Mouse (Mus musculus) forebrain, embryonic 14.5 days (tissue): ENCODE measurements around the gene Med22. TPM values are rescaled to one million over a fixed set of nuclear protein-coding genes. Genes with fewer than 3 reads are reported as not detected.

ENCODE experiments used
- polyA plus RNA-seq: library from polyadenylated mRNA; unstranded; fragments of >200 nt; fragmentation: Nextera tagmentation; extraction: Ambion mirVana; gene quantifications from 2 replicates; pipeline ENCODE4 v1.2.1, GENCODE M21; 2014

Med22 gene
- polyA plus RNA-seq, 1 experiment from 2014 or later, result 159 TPM

Other genes starting within 250 kb of the Med22 start
- gene Lcn4, start 239.4 kb downstream of the Med22 start, polyA plus RNA-seq, result not detected in 2 replicates
- not detected in 2 replicates for gene Abo, start 45.7 kb downstream of the Med22 start, polyA plus RNA-seq
- 15.4 and 17.2 TPM in 2 replicates for gene Surf6, start 7.8 kb downstream of the Med22 start, polyA plus RNA-seq
- gene Rpl7a, start 87 bp upstream of the Med22 start, polyA plus RNA-seq, result 626 and 738 TPM in 2 replicates
- gene Surf2, start 5.7 kb upstream of the Med22 start, polyA plus RNA-seq, result 53.3 and 54.0 TPM in 2 replicates
- gene Surf1, start 5.9 kb upstream of the Med22 start, polyA plus RNA-seq, result 72.0 and 74.2 TPM in 2 replicates
- gene Surf4, start 23.3 kb upstream of the Med22 start, polyA plus RNA-seq, result 97.3 and 103 TPM in 2 replicates
- gene Stkld1, start 23.4 kb upstream of the Med22 start, polyA plus RNA-seq, result 0.52 TPM in 1 of 2 replicates, not detected in the other
- 36.7 and 40.7 TPM in 2 replicates for gene Rexo4, start 53.7 kb upstream of the Med22 start, polyA plus RNA-seq
- gene Adamts13, start 62.7 kb upstream of the Med22 start, polyA plus RNA-seq, result 0.53 TPM in 1 of 2 replicates, not detected in the other
- 58.7 and 64.8 TPM in 2 replicates for gene Cacfd1, start 99.2 kb upstream of the Med22 start, polyA plus RNA-seq
- 3.4 TPM in 2 replicates for gene Slc2a6, start 117.3 kb upstream of the Med22 start, polyA plus RNA-seq
- not detected in 2 replicates for gene Mymk, start 161.5 kb upstream of the Med22 start, polyA plus RNA-seq
- gene Adamtsl2, start 168.7 kb upstream of the Med22 start, polyA plus RNA-seq, result 10.4 TPM in 2 replicates
- 2.4 and 3.2 TPM in 2 replicates for gene Fam163b, start 231.8 kb upstream of the Med22 start, polyA plus RNA-seq